18 mouse cellular contexts compared by ENCODE assay signal in the genomic region with DNA sequence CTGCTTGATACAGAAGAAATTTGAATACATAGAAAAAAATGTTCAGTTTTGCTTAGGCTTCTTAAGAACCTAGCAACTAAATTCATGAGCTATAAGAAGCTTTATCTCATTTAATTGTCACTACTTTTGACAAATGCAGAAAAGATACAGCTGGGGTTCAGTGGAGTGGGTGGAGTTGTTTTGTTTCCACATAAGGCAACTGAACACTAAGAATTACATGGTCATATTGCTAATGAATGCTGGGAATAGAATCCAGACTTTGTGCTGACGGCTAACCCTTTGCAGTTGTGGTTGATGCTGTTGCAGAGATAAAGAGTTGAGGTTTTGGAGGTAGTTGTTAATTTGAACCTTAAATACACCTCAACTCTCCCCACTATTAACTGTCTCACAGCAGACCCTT.
"Had no signal": no experiment of that assay in that cellular context is flagged by ENCODE, and none has a peak within 500 bp of the region (broad histone marks: within the 10 kb centered on the region; RNA-seq: fewer than 3 reads in every experiment).

No protein-coding gene starts in this region.

- H3K4me2 ChIP-seq: lung, embryonic 15.5 days; midbrain, embryonic 11.5 days; midbrain, embryonic 13.5 days; midbrain, embryonic 15.5 days; neural tube, embryonic 12.5 days had no signal

- H3K9ac ChIP-seq: liver, embryonic 14.5 days; lung, embryonic 15.5 days; midbrain, embryonic 13.5 days; midbrain, embryonic 15.5 days; neural tube, embryonic 12.5 days had no signal

- H3K27me3 ChIP-seq: lung, embryonic 15.5 days; midbrain, embryonic 13.5 days; midbrain, embryonic 15.5 days; neural tube, embryonic 12.5 days had no signal

- H3K4me1 ChIP-seq: lung, embryonic 15.5 days; neural tube, embryonic 12.5 days had no signal

- H3K4me3 ChIP-seq: lung, embryonic 15.5 days; midbrain, embryonic 13.5 days; midbrain, embryonic 15.5 days; neural tube, embryonic 12.5 days had no signal

- DNase-seq: lung, adult 18-20 months; lung, postnatal 14 days; lung, postnatal 36 days; retina, postnatal 1 day; right cerebral cortex, adult 18-20 months; right cerebral cortex, postnatal 25 days; right cerebral cortex, postnatal 4 days; spleen, adult 18-20 months; thymus, adult 2 months; thymus, postnatal 36 days had no signal

- H3K27ac ChIP-seq: liver, embryonic 14.5 days; lung, embryonic 15.5 days; macrophage; midbrain, embryonic 13.5 days; midbrain, embryonic 15.5 days; neural tube, embryonic 12.5 days had no signal

- ATAC-seq: lung, postnatal 0 days; midbrain, embryonic 13.5 days; midbrain, embryonic 15.5 days had no signal

- H3K9me3 ChIP-seq: lung, embryonic 15.5 days; midbrain, embryonic 13.5 days; midbrain, embryonic 15.5 days; neural tube, embryonic 12.5 days had no signal

- H3K36me3 ChIP-seq: lung, embryonic 15.5 days; midbrain, embryonic 15.5 days had no signal
